Mouse (Mus musculus) lung, postnatal 4 days (tissue): Measurements from ENCODE around the gene Ikbke.

Source experiments
- DNase-seq, 2 experiments: peaks; one replicate each; pipeline ENCODE4 v3.0.0; 2021

The Ikbke gene

GRCm38 (mm10) chr1:131279456-131279776 lies at the start of gene Ikbke:
Gene Ikbke, minus strand, starts transcription at chr1:131279606.
- DNase-seq = no peak

- peak in 1 of 2 experiments; percentile 18 for DNase-seq
These were observed 49.7 kb upstream of the Ikbke start for GRCm38 (mm10) chr1:131329093-131329492.

DNA sequence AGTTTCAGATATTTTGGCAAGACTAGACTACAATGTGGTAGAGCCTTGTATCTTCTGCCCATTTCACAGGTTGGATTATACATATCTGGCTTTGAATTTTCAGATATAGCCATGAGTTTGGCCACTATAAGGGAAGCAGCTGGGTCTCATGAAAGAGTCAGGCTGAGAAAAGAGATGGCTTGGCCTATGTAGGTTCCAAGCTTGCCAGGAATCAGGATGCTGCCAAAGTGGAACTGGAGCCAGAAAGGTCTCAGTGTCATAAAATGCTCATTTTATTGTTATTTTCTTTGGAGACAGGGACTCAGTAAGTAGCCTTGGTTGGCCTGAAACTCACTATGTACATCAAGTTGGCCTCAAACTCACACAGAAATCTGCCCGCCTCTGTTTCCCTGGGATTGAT lies 47.8 kb upstream of the Ikbke start:
- no peak for DNase-seq

DNA sequence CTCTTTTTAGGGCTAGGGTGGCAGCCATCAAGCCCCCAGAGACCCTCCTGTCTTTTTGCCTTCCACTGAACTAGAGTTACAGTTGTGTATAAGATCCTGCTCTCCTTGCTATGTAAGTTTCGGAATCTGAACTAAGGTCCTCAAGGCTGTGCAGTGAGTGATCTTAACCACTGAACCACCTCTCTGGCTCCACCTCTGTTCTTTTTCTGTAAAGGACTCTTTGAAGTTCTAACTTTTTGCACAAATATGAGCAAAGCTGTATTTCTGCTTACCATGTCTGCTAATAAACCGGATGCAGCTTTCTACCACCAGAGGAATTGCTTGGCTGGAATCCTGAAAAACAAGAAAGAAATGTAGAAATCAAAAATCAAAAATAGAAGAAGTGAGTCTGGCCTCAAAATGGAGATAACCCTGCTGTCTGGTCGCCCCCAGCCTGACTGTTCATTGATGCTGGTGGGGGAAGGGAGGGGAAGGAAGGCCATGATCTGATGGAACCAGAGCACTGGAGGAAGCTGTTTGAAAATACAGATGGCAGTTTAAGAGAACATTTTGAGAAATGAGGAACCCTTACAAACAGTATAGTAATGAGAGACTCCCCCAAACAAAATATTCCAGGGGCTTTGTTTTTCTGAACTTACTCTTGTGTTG lies 45.5 kb upstream of the Ikbke start:
- no peak for DNase-seq

DNA sequence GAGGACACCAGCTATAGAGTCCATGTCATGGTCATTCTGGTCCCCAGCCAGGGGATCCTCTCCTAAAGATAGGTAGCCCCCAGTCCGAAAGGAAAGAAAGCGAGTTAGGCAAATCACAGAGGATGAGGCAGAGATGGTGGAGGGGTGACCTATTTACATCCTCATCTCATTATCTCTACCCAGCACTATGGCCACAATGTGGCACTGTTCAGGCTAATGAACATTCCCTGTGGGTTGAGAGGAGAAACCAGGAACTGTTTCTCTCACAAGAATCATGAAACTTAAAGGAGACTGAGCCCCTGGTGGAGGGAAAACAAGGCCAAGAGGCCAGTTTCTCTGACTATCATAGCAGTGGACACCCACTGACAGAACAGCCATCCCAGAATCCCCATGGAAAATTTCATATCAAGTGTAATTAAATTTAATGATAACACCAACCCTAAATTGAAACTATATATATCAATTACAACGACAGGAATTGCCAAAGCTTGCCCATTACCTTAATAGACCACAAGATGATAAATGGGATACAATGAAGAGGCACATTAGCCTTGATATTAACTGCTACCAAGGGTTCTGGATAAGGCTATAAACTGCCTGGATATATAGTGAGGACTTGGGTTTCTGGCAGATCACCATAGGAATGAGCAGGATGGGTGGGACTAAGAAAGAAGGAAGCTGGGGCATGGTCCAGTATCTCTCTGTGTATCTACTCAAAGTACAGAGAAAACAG lies 40.4 kb upstream of the Ikbke start:
- no peak for DNase-seq

DNA sequence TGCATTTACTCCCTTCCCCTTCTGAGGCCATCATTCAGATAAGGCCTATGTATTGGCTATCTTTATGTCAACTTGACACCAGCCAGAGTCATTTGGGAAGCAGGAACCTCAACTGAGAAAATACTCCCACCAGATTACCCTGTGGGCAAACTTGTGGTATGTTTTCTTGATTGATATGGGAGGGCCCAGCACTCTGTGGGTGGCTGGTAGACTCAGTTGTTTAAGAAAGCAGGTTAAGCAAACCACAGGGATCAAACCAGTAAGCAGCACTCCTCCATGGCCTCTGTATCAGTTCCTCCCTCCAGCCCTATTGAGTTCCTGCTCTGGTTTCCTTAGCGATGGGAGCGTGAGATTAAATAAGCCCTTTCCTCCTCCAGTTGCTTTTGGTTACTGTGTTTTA lies 39.0 kb upstream of the Ikbke start:
- no peak for DNase-seq

DNA sequence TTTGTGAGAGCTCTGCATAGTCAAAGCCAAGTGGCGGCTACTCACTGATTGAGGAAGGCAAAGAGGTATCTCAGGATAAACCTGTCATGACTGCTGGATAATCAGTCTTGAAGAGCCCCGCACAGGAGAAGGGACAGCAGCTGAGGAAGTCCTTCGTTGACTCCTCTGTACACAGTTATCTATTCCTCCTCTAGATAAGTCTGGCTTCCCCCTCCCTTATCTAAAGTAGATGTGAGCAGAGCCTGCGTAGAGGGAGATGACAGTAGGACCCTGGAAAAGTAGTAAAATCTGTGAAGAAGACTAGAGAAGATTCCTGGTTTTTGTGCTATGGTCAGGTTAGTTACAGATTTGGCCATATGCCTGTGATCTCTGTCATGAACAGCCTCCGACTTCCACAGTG lies 38.2 kb upstream of the Ikbke start:
- no peak for DNase-seq

- no peak for DNase-seq
These were observed 31.9 kb upstream of the Ikbke start for GRCm38 (mm10) chr1:131311284-131311683.

DNA sequence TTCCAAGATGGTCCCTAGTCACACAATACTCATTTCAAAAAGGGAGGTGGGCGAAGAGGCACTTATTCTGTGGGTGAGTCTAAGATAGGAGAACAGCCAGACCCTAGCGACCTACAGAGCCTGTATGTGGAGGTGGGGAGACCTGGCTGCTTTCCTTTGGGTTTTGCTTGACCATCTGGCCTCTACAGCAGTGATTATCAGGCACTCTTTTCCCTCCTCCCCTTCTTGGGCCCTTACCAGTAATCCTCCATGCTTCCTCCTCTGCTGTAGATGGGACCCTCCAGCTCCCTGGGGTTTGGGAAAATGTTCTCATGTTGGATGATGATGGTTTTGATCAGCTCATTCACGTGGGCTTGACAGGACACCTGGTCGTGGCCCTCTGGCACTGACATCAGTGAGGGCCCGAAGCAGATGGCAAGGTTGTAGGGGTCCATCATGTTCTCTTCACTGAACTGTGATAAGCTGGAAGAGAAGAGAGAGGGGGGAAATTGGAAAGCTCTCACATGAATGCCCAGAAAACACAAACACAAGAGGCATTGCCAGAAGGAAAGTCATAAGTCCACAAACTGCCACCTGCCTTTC lies 30.9 kb upstream of the Ikbke start:
- no peak for DNase-seq

- DNase-seq = no peak
These were observed 21.3 kb upstream of the Ikbke start for GRCm38 (mm10) chr1:131300750-131301149.

DNA sequence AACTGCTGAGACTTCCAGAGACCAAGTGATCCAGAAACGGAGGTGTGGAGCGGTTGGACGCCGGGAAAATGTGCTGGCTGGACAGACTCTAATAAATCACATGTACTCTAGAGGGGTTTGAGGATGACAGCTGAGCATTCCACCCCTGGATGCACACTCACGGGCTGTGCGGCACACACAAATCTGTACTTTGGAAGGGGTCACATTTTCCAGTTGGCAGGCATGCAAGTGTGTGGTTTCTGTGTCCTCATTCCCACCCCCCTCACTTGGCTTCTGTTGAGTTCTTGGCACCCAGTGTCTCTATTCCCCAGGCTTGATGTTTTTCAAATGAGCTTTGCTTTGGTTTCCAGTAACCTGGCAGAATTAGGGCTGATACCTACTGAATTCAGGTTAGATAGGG lies 20.4 kb upstream of the Ikbke start:
- no peak for DNase-seq

DNA sequence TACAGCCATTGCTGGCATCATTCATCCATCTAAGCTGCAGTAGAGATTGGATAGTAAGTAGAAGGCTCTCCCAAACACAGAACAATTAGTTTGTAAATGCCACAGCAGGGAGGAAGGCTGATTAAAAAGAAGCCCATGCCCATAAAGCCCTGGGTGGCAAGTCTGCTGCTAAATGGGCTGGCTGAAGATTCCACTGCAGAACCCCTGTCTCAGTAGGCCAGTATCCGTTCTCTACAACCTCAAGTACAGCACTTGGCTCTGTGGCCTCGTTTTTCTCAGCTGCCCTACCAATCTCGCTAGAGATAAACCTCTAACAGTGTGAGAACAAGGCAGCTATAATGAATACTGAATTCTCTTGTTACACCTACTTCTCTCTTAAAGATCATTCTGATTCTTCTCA lies 19.8 kb upstream of the Ikbke start:
- DNase-seq = no peak

GRCm38 (mm10) chr1:131298171-131298570 lies 18.8 kb upstream of the Ikbke start:
- no peak for DNase-seq

DNA sequence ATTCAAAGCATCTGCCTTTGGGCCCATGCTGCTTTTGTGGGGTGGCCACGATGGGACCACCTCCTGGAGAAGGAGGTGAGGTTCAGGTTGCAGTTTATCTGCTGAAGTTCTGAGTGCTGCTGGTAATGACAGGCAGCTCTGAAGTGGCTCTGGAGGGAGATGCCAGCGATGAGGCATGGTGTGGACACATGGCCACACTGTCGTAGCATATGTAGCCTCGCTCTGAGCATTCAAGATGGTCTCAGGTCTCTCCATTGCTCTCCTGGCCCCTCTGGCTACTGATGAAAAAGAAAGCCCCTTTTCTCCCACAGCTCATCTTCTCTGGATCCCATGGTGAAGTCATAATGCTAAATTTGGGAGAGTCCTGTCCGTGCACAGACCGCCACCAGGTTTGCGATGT lies 17.3 kb upstream of the Ikbke start:
- DNase-seq = no peak

DNA sequence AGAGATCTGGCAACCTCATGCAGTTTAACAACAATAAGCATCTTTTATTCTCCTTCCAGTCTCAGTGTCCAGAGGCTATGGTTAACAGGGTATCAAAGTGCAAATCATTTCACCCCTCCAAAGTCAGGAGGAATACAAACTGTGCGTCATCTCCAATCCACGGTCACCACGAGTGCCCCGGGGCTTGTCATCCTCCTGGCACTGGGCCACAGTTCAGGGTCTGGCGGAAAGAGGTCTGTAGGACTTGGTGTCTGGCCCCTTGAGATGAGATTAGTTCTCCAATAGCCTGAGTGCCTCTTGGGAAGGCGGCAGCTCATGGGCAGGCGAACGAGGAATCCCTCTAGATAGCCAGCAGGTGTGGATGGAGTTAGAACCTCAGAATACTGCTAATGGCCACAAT lies 15.8 kb upstream of the Ikbke start:
- no peak for DNase-seq

DNA sequence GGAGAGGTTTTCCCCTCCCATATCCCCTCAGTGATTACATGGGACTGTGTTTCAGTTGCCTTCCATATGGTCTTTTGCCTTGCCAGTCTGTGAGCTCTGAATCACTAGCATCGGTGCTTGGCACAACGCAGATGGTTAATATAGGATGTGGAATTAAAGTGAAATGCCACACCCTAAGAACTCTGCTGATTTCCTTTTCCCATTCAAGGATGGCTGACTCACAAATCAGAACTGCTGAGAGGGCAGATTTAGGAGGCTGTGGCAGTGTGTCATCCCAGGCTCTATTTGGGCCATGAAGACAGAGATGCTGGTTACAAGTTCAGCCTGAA lies 14.5 kb upstream of the Ikbke start:
- DNase-seq = no peak

- DNase-seq = no peak
These were observed 14.0 kb upstream of the Ikbke start for GRCm38 (mm10) chr1:131293221-131293921.

- peak; percentile 45 to 73 for DNase-seq
These were observed 11.2 kb upstream of the Ikbke start for GRCm38 (mm10) chr1:131290648-131291047.

DNA sequence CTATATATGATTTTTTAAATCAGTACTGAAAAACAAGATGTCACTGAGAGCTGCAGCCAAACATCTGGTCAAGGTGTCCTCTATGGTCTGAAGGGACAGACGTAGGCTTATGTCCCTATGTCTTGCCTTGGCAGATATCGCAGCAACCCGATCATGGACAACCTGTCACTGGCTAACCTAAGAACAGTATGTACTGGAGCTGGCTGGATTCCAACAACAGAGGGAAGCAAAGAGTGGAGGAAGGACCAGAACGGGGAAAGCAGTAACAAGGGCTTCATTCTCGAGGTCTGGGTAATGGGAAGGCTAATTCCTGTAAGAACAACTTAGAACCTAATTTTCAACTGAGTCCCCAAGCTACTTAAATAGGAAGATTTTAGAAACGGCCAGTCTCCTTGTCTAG lies 9.5 kb upstream of the Ikbke start:
- DNase-seq = no peak

- no peak for DNase-seq
These were observed 7.9 kb upstream of the Ikbke start for GRCm38 (mm10) chr1:131287267-131287666.

DNA sequence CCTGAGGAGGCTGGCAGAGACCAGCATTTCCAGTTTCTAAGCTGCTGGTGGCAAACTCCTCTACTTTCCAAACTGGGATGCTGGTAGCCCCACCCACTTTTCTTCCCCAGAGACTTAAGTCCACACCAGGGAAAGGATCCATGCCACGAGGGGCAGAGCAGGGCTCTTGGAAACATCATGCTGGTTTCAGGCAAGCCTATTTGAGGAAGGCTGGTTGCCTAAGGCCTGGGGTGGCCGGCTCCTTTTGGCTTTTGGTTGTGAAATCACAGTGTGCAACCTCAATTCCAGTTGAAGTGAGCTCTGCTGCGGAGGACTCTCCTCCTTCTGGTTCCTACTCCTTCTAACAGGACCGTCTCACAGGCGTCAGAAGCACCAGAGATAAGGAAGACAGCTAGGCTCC lies 7.4 kb upstream of the Ikbke start:
- peak in 1 of 2 experiments; percentile 37 for DNase-seq

DNA sequence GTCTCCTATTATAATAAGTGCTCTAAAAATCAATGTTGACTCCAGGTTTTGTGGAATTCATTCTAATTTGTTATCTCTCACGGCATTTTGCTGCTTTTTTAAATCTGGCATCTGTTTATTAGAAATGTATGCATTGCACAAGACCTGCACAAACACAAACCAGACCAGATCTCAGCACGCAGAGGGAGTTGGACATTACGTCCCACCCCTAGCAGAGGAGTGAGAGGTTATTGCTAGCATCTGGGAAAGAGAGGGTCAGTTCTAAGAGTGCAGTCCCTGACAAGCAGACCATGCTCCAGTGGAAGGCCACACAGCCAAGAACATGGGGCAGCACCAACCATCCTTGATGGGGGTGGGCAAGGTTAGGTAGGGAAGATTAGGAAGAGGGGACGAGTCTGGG lies 5.2 kb upstream of the Ikbke start:
- DNase-seq = no peak

DNA sequence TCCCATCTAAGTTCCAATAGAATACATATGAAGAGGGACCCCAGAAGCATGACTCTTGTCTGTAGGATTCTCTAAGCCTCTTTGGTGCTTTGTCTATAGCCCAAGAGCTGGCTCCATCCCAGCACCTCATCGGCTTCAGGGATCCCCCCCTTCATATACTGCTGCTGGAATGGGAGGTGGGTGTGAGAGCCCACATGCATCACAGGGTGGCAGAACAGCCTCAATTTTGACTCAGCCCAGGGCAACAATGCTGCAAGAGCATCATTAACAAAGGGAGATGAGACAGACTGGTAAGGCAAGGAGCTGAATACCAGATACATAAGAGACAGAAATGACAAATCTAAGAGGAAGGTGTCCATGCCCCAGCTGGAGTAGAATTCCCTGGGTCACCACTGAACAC lies 4.8 kb upstream of the Ikbke start:
- no peak for DNase-seq

DNA sequence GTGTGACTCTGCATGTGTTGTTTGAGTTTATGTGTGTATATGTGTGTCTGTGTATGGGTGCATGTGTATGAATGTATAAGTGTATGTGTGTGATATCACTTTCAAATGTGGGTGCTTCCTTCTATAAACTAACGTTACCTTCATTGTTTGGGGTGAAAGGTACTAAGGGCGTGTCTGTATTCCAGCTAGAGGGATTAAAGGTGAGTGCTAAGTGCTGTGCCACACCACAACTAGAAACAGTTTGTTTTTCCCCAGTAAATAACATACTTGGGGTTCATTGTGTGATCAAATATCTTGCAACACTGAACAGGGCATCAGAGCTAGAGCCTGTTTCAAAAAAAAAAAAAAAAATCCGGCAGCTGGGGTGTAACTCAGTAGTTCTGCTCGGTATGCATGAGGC lies 2.3 kb upstream of the Ikbke start:
- DNase-seq = no peak
